Mouse (Mus musculus): Measurements from ENCODE around the gene Ttc27.

DNA sequence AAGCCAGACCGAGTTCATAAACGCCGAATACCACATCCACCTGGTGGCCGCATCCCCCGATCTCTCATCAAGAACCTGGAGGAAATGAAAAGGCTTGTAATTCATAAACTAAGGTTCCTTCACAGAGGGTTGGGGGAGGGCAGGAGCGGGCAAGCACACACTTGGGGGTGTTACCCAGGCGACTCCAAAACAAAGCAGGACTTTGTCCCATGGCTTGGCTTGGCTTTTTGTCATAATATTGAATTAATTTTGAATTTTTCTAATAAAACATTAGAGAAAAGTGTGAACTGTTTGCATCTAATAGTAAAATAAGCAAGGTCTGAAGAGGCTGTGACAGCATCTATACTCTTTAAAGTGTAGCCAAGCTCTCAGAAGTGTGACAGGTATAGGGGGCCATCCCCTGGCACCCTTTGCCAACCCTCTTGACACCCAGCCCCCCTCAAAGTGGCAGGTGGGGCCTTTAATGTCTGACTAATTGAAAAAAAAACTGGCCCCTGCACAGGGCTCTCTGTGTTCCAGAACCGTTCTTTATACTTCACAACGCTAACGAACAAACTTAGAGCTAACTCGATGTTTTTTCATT lies 172.1 kb downstream of the Ttc27 start:
- no peak for TF ChIP-seq CTCF (IDR thresholded peaks at IDR 0.05 in 2 of 3, conservative IDR thresholded peaks at IDR 0.05 in 1 of 3; ENCODE audit: control insufficient read depth in 1 of 3, insufficient read depth in 1 of 3, low read depth in 2 of 3, low read length in 3 of 3, poor library complexity in 1 of 3, severe bottlenecking in 1 of 3)
- no peak for TF ChIP-seq USF2 (IDR thresholded peaks at IDR 0.05; ENCODE audit: borderline replicate concordance in 1 of 2, insufficient read depth in 1 of 2, low read depth in 1 of 2, low read length in 2 of 2)
- no peak for TF ChIP-seq MAX (IDR thresholded peaks at IDR 0.05; ENCODE audit: low read length)
- TF ChIP-seq ZC3H11A (IDR thresholded peaks at IDR 0.05; ENCODE audit: low read depth, low read length), result no peak
- TF ChIP-seq NELFE (IDR thresholded peaks at IDR 0.05; ENCODE audit: low read depth, low read length), result no peak
